Mouse (Mus musculus): Measurements from ENCODE around the gene Adam23. TPM values are rescaled to one million over a fixed set of nuclear protein-coding genes. Genes with fewer than 3 reads are reported as not detected.

The Adam23 gene
- polyA plus RNA-seq, 1 experiment from 2014 or later, result 9.3 TPM

DNA sequence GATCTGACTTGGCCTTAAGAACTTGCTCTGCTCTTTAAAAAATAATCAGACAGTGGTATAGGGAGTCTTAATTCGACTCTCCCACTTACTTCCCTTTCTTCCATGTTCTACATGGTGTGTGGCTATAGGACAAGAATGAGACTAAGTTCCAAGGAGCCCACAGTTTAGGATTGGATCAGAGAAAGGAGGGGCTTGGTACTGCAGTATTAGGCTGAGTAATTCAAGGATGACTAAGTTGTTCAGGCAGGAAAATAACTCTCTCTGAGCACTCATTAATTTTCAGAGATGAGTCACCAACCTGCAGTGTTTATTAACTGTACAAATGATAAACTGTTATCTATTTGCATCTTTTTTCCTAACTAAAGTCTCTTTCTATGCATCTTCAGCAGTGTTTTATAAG lies 45.3 kb downstream of the Adam23 start:
- 60% methylated on average over 1 of the region's 1 CpGs for WGBS
- no peak overlapping the region for H3K27ac ChIP-seq (replicated peaks; ENCODE audit: low read depth, low read length)
- H3K4me3 ChIP-seq (ENCODE audit: low read depth, low read length), result no peak overlapping the region
- no peaks in the 10 kb centered on the region for H3K9me3 ChIP-seq (ENCODE audit: control insufficient read depth, low read length)
- ATAC-seq (ENCODE audit: low read depth) (no peak), DNase-seq (ENCODE audit: low spot score) (no peak)
- H3K27me3 ChIP-seq (replicated peaks; ENCODE audit: control insufficient read depth, insufficient read depth, low read length), result no peaks in the 10 kb centered on the region
- H3K9ac ChIP-seq (ENCODE audit: low read depth, low read length), result no peak overlapping the region
- no peak overlapping the region for H3K4me2 ChIP-seq (ENCODE audit: low read depth, low read length)
- H3K4me1 ChIP-seq (ENCODE audit: control insufficient read depth, insufficient read depth, low read length), result 0 out of 2 replicates have a peak, but pooled peaks cover 5% of the 10 kb centered on the region
- H3K36me3 ChIP-seq (ENCODE audit: control insufficient read depth, insufficient read depth, low read length), result no peaks in the 10 kb centered on the region

- Histone ChIP-seq H3K4me2 (ENCODE audit: low read depth, low read length) (no peak overlapping the region), H3K27me3 (replicated peaks; ENCODE audit: control insufficient read depth, insufficient read depth, low read length) (no peaks in the 10 kb centered on the region), H3K27ac (replicated peaks; ENCODE audit: low read depth, low read length) (no peak overlapping the region), H3K4me1 (ENCODE audit: control insufficient read depth, insufficient read depth, low read length) (0 out of 2 replicates have a peak, but pooled peaks cover 5% of the 10 kb centered on the region), H3K9ac (ENCODE audit: low read depth, low read length) (no peak overlapping the region), H3K9me3 (ENCODE audit: control insufficient read depth, low read length) (no peaks in the 10 kb centered on the region), H3K36me3 (ENCODE audit: control insufficient read depth, insufficient read depth, low read length) (no peaks in the 10 kb centered on the region), H3K4me3 (ENCODE audit: low read depth, low read length) (no peak overlapping the region)
- WGBS, result 72% methylated on average over 5 of the region's 5 CpGs
- DNase-seq (ENCODE audit: low spot score) (peak; percentile 13), ATAC-seq (ENCODE audit: low read depth) (no peak)
Observed at GRCm38 (mm10) chr1:63493325-63493724, 47.6 kb downstream of the Adam23 start.

- 38% methylated on average over 4 of the region's 4 CpGs for WGBS
- Histone ChIP-seq H3K4me1 (ENCODE audit: control insufficient read depth, insufficient read depth, low read length) (no peaks in the 10 kb centered on the region), H3K4me2 (ENCODE audit: low read depth, low read length) (no peak overlapping the region), H3K36me3 (ENCODE audit: control insufficient read depth, insufficient read depth, low read length) (no peaks in the 10 kb centered on the region), H3K9me3 (ENCODE audit: control insufficient read depth, low read length) (no peaks in the 10 kb centered on the region), H3K27ac (replicated peaks; ENCODE audit: low read depth, low read length) (no peak overlapping the region), H3K4me3 (ENCODE audit: low read depth, low read length) (no peak overlapping the region), H3K9ac (ENCODE audit: low read depth, low read length) (no peak overlapping the region), H3K27me3 (replicated peaks; ENCODE audit: control insufficient read depth, insufficient read depth, low read length) (no peaks in the 10 kb centered on the region)
- no peak for ATAC-seq (ENCODE audit: low read depth)
- DNase-seq (ENCODE audit: low spot score), result peak; percentile 12
Observed at GRCm38 (mm10) chr1:63507386-63507785, 61.7 kb downstream of the Adam23 start.

DNA sequence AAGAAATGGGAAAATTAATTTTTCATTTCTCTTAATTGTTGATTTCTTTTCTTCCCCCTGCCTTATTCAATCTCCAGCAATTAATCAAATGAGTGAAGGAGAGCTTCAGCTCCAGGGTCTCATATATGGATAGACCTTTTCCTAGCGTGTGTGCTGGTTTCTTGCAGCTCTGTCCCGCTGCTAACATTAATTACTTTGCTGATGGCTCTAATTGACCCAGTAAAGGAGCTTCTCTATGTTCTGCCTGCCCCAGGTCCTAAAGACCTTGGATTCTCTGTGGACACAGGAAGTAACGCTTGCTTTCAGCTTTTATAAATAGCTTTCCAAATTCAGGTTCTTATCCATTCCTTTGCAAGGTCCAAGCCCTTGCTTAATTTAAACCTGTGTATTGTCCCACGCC lies 63.1 kb downstream of the Adam23 start:
- no peak for DNase-seq (ENCODE audit: low spot score)
- Histone ChIP-seq H3K4me2 (ENCODE audit: low read depth, low read length) (no peak overlapping the region), H3K4me1 (ENCODE audit: control insufficient read depth, insufficient read depth, low read length) (no peaks in the 10 kb centered on the region), H3K27me3 (replicated peaks; ENCODE audit: control insufficient read depth, insufficient read depth, low read length) (no peaks in the 10 kb centered on the region), H3K9ac (ENCODE audit: low read depth, low read length) (no peak overlapping the region), H3K9me3 (ENCODE audit: control insufficient read depth, low read length) (no peaks in the 10 kb centered on the region), H3K4me3 (ENCODE audit: low read depth, low read length) (no peak overlapping the region), H3K27ac (replicated peaks; ENCODE audit: low read depth, low read length) (no peak overlapping the region), H3K36me3 (ENCODE audit: control insufficient read depth, insufficient read depth, low read length) (no peaks in the 10 kb centered on the region)
- no peak for ATAC-seq (ENCODE audit: low read depth)
- WGBS, result 49% methylated on average over 4 of the region's 4 CpGs

- DNase-seq (ENCODE audit: low spot score) (peak; percentile 15), ATAC-seq (ENCODE audit: low read depth) (no peak)
- H3K4me3 ChIP-seq (ENCODE audit: low read depth, low read length), result no peak overlapping the region
- H3K9ac ChIP-seq (ENCODE audit: low read depth, low read length), result no peak overlapping the region
- no peaks in the 10 kb centered on the region for H3K4me1 ChIP-seq (ENCODE audit: control insufficient read depth, insufficient read depth, low read length)
- WGBS, result 36% methylated on average over 3 of the region's 3 CpGs
- H3K36me3 ChIP-seq (ENCODE audit: control insufficient read depth, insufficient read depth, low read length), result no peaks in the 10 kb centered on the region
- no peaks in the 10 kb centered on the region for H3K27me3 ChIP-seq (replicated peaks; ENCODE audit: control insufficient read depth, insufficient read depth, low read length)
- H3K9me3 ChIP-seq (ENCODE audit: control insufficient read depth, low read length), result no peaks in the 10 kb centered on the region
- H3K4me2 ChIP-seq (ENCODE audit: low read depth, low read length), result no peak overlapping the region
- H3K27ac ChIP-seq (replicated peaks; ENCODE audit: low read depth, low read length), result no peak overlapping the region
Observed at GRCm38 (mm10) chr1:63511416-63511815, 65.7 kb downstream of the Adam23 start.

GRCm38 (mm10) chr1:63517800-63518199 lies 72.1 kb downstream of the Adam23 start:
- H3K4me3 ChIP-seq (ENCODE audit: low read depth, low read length), result no peak overlapping the region
- DNase-seq (ENCODE audit: low spot score) (peak; percentile 11), ATAC-seq (ENCODE audit: low read depth) (no peak)
- H3K27me3 ChIP-seq (replicated peaks; ENCODE audit: control insufficient read depth, insufficient read depth, low read length), result no peaks in the 10 kb centered on the region
- no peaks in the 10 kb centered on the region for H3K9me3 ChIP-seq (ENCODE audit: control insufficient read depth, low read length)
- H3K36me3 ChIP-seq (ENCODE audit: control insufficient read depth, insufficient read depth, low read length), result no peaks in the 10 kb centered on the region
- H3K9ac ChIP-seq (ENCODE audit: low read depth, low read length), result no peak overlapping the region
- H3K4me1 ChIP-seq (ENCODE audit: control insufficient read depth, insufficient read depth, low read length), result no peaks in the 10 kb centered on the region; the same call in 1 of the 2 replicates
- no peak overlapping the region for H3K27ac ChIP-seq (replicated peaks; ENCODE audit: low read depth, low read length)
- WGBS, result 79% methylated on average over 11 of the region's 11 CpGs
- H3K4me2 ChIP-seq (ENCODE audit: low read depth, low read length), result no peak overlapping the region

DNA sequence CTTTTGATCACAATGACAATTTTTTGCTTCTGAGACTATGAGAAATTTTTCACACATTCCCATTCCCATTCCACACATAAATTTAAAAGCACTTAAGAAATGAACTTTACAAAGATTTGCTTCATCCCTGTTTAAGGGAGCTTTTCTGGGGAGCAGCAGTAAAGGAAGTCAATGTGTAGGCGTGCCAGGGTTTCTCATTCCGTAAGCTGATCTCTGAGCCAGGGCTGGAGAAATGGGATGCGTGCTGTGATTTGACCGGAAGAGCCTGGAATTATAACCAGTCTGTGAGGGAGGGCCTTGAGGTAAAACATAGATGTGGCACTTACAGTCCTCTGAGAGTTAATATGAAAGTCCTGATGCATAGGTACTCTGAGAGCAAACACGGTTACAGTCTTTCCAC lies 73.1 kb downstream of the Adam23 start:
- Histone ChIP-seq H3K4me2 (ENCODE audit: low read depth, low read length) (no peak overlapping the region), H3K4me3 (ENCODE audit: low read depth, low read length) (no peak overlapping the region), H3K27me3 (replicated peaks; ENCODE audit: control insufficient read depth, insufficient read depth, low read length) (no peaks in the 10 kb centered on the region), H3K36me3 (ENCODE audit: control insufficient read depth, insufficient read depth, low read length) (no peaks in the 10 kb centered on the region), H3K9me3 (ENCODE audit: control insufficient read depth, low read length) (no peaks in the 10 kb centered on the region), H3K9ac (ENCODE audit: low read depth, low read length) (no peak overlapping the region), H3K27ac (replicated peaks; ENCODE audit: low read depth, low read length) (no peak overlapping the region), H3K4me1 (ENCODE audit: control insufficient read depth, insufficient read depth, low read length) (no peaks in the 10 kb centered on the region; the same call in 1 of the 2 replicates)
- 26% methylated on average over 5 of the region's 5 CpGs for WGBS
- ATAC-seq (ENCODE audit: low read depth) (no peak), DNase-seq (ENCODE audit: low spot score) (peak; percentile 26)

DNA sequence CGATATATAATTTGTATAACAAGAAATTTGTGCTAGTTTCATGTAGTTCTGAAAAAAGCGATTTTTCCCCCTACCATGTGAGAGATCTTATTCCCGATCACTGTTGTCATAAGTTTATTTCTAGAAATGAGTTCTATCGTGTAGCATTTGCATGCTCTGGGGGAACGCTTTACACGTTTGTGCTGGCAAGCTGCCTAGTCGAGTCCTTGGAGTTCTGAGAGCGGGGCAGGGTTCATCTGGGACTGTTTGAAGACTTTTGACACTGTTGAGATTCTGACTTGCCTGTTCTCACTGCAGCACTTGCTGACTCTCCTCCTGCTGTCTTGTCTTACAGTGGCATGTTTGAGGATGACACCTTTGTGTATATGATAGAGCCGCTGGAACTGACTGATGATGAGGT lies 84.2 kb downstream of the Adam23 start:
- H3K27me3 ChIP-seq (replicated peaks; ENCODE audit: control insufficient read depth, insufficient read depth, low read length), result no peaks in the 10 kb centered on the region
- H3K4me1 ChIP-seq (ENCODE audit: control insufficient read depth, insufficient read depth, low read length), result peaks cover 5% of the 10 kb centered on the region; the same call in 1 of the 2 replicates
- no peak overlapping the region for H3K4me3 ChIP-seq (ENCODE audit: low read depth, low read length)
- ATAC-seq (ENCODE audit: low read depth), result no peak
- no peaks in the 10 kb centered on the region for H3K9me3 ChIP-seq (ENCODE audit: control insufficient read depth, low read length)
- no peak for DNase-seq (ENCODE audit: low spot score)
- no peak overlapping the region for H3K27ac ChIP-seq (replicated peaks; ENCODE audit: low read depth, low read length)
- H3K9ac ChIP-seq (ENCODE audit: low read depth, low read length), result no peak overlapping the region
- no peak overlapping the region for H3K4me2 ChIP-seq (ENCODE audit: low read depth, low read length)
- WGBS, result 66% methylated on average over 9 of the region's 9 CpGs
- H3K36me3 ChIP-seq (ENCODE audit: control insufficient read depth, insufficient read depth, low read length), result no peaks in the 10 kb centered on the region

GRCm38 (mm10) chr1:63534271-63534827 lies 88.7 kb downstream of the Adam23 start:
- 64% methylated on average over 6 of the region's 6 CpGs for whole genome bisulfite sequencing

More at GRCm38 (mm10) chr1:63534271-63534827, 88.7 kb downstream of the Adam23 start:
- DNase-seq (ENCODE audit: low spot score) (peak; percentile 5), ATAC-seq (ENCODE audit: low read depth) (peak; percentile 41; the same call in 1 of the 2 replicates)
- Histone ChIP-seq H3K36me3 (ENCODE audit: control insufficient read depth, insufficient read depth, low read length) (no peaks in the 10 kb centered on the region), H3K4me1 (ENCODE audit: control insufficient read depth, insufficient read depth, low read length) (peaks cover 5% of the 10 kb centered on the region; the same call in 1 of the 2 replicates), H3K4me3 (ENCODE audit: low read depth, low read length) (no peak overlapping the region), H3K9ac (ENCODE audit: low read depth, low read length) (no peak overlapping the region), H3K9me3 (ENCODE audit: control insufficient read depth, low read length) (no peaks in the 10 kb centered on the region), H3K4me2 (ENCODE audit: low read depth, low read length) (no peak overlapping the region), H3K27me3 (replicated peaks; ENCODE audit: control insufficient read depth, insufficient read depth, low read length) (no peaks in the 10 kb centered on the region), H3K27ac (replicated peaks; ENCODE audit: low read depth, low read length) (no peak overlapping the region)

All from embryonic facial prominence, embryonic 14.5 days (tissue).